Mouse (Mus musculus): ENCODE data around the gene Vat1. TPM values are rescaled to one million over a fixed set of nuclear protein-coding genes. Genes with fewer than 3 reads are reported as not detected.

Gene Vat1
- polyA plus RNA-seq, 2 experiments = 63.3 to 88.0 TPM

GRCm38 (mm10) chr11:101462583-101463440 is 3.2 kb downstream of the Vat1 start:
- no peak for DNase-seq (ENCODE audit: low spot score)
- 35% methylated on average over 13 of the region's 13 CpGs for WGBS
- TF ChIP-seq POLR2A (IDR thresholded peaks at IDR 0.05; ENCODE audit: borderline replicate concordance, extremely low read depth, insufficient read depth, insufficient read length) = no peak

GRCm38 (mm10) chr11:101462141-101462540 is 3.9 kb downstream of the Vat1 start:
- Histone ChIP-seq H3K4me2 (replicated peaks; ENCODE audit: low read depth, low read length, severe bottlenecking) (no peak overlapping the region), H3K9me3 (ENCODE audit: control insufficient read depth, low read length) (no peaks in the 10 kb centered on the region), H3K9ac (ENCODE audit: low read depth, low read length, severe bottlenecking) (no peak overlapping the region), H3K4me1 (ENCODE audit: control insufficient read depth, insufficient read depth, low read length) (peaks cover 17% of the 10 kb centered on the region), H3K36me3 (ENCODE audit: control insufficient read depth, insufficient read depth, low read length) (peaks cover 46% of the 10 kb centered on the region), H3K27me3 (ENCODE audit: control insufficient read depth, insufficient read depth, low read length) (no peaks in the 10 kb centered on the region), H3K27ac (replicated peaks; ENCODE audit: low read depth, low read length) (no peak overlapping the region), H3K4me3 (replicated peaks; ENCODE audit: low read length) (no peak overlapping the region)
- 85% methylated on average over 14 of the region's 14 CpGs for WGBS
- no peak for TF ChIP-seq POLR2A (IDR thresholded peaks at IDR 0.05; ENCODE audit: borderline replicate concordance, extremely low read depth, insufficient read depth, insufficient read length)
- DNase-seq (ENCODE audit: low spot score) (no peak), ATAC-seq (ENCODE audit: low FRiP score, low read depth) (no peak)

More at GRCm38 (mm10) chr11:101462583-101463440, 3.2 kb downstream of the Vat1 start:
- Histone ChIP-seq H3K4me1 (ENCODE audit: control insufficient read depth, insufficient read depth, low read length) (peaks cover 17% of the 10 kb centered on the region), H3K9ac (ENCODE audit: low read depth, low read length, severe bottlenecking) (no peak overlapping the region), H3K4me2 (replicated peaks; ENCODE audit: low read depth, low read length, severe bottlenecking) (no peak overlapping the region), H3K27me3 (ENCODE audit: control insufficient read depth, insufficient read depth, low read length) (no peaks in the 10 kb centered on the region), H3K9me3 (ENCODE audit: control insufficient read depth, low read length) (no peaks in the 10 kb centered on the region), H3K36me3 (ENCODE audit: control insufficient read depth, insufficient read depth, low read length) (peaks cover 46% of the 10 kb centered on the region), H3K4me3 (replicated peaks; ENCODE audit: low read length) (no peak overlapping the region), H3K27ac (replicated peaks; ENCODE audit: low read depth, low read length) (no peak overlapping the region)
- ATAC-seq (ENCODE audit: low FRiP score, low read depth) = no peak

GRCm38 (mm10) chr11:101460321-101460720 is 5.7 kb downstream of the Vat1 start:
- Histone ChIP-seq H3K9me3 (ENCODE audit: control insufficient read depth, low read length) (no peaks in the 10 kb centered on the region), H3K4me1 (ENCODE audit: control insufficient read depth, insufficient read depth, low read length) (peaks cover 17% of the 10 kb centered on the region), H3K27ac (replicated peaks; ENCODE audit: low read depth, low read length) (no peak overlapping the region), H3K36me3 (ENCODE audit: control insufficient read depth, insufficient read depth, low read length) (peaks cover 50% of the 10 kb centered on the region), H3K27me3 (ENCODE audit: control insufficient read depth, insufficient read depth, low read length) (no peaks in the 10 kb centered on the region), H3K4me3 (replicated peaks; ENCODE audit: low read length) (no peak overlapping the region), H3K4me2 (replicated peaks; ENCODE audit: low read depth, low read length, severe bottlenecking) (no peak overlapping the region), H3K9ac (ENCODE audit: low read depth, low read length, severe bottlenecking) (no peak overlapping the region)
- DNase-seq (ENCODE audit: low spot score) = no peak
- TF ChIP-seq POLR2A (IDR thresholded peaks at IDR 0.05; ENCODE audit: borderline replicate concordance, extremely low read depth, insufficient read depth, insufficient read length) = no peak
- 86% methylated on average over 15 of the region's 15 CpGs for WGBS
- ATAC-seq (ENCODE audit: low FRiP score, low read depth) = no peak

- H3K36me3 ChIP-seq (ENCODE audit: control insufficient read depth, insufficient read depth, low read length) = peaks cover 50% of the 10 kb centered on the region
- peaks cover 13% of the 10 kb centered on the region for H3K4me1 ChIP-seq (ENCODE audit: control insufficient read depth, insufficient read depth, low read length)
- 44% methylated on average over 4 of the region's 6 CpGs for WGBS
These were observed 6.3 kb downstream of the Vat1 start for GRCm38 (mm10) chr11:101459716-101460115.

GRCm38 (mm10) chr11:101458217-101458616 is 7.8 kb downstream of the Vat1 start:
- Histone ChIP-seq H3K27me3 (ENCODE audit: control insufficient read depth, insufficient read depth, low read length) (no peaks in the 10 kb centered on the region), H3K4me2 (replicated peaks; ENCODE audit: low read depth, low read length, severe bottlenecking) (no peak overlapping the region), H3K27ac (replicated peaks; ENCODE audit: low read depth, low read length) (no peak overlapping the region), H3K9ac (ENCODE audit: low read depth, low read length, severe bottlenecking) (no peak overlapping the region), H3K9me3 (ENCODE audit: control insufficient read depth, low read length) (no peaks in the 10 kb centered on the region), H3K4me3 (replicated peaks; ENCODE audit: low read length) (no peak overlapping the region), H3K4me1 (ENCODE audit: control insufficient read depth, insufficient read depth, low read length) (no peaks in the 10 kb centered on the region), H3K36me3 (ENCODE audit: control insufficient read depth, insufficient read depth, low read length) (peaks cover 50% of the 10 kb centered on the region)
- no peak for ATAC-seq (ENCODE audit: low FRiP score, low read depth)
- DNase-seq (ENCODE audit: low spot score) = no peak
- 84% methylated on average over 12 of the region's 12 CpGs for WGBS
- no peak for TF ChIP-seq POLR2A (IDR thresholded peaks at IDR 0.05; ENCODE audit: borderline replicate concordance, extremely low read depth, insufficient read depth, insufficient read length)

More at GRCm38 (mm10) chr11:101459716-101460115, 6.3 kb downstream of the Vat1 start:
- no peak for ATAC-seq (ENCODE audit: low FRiP score, low read depth)
- TF ChIP-seq POLR2A (IDR thresholded peaks at IDR 0.05; ENCODE audit: borderline replicate concordance, extremely low read depth, insufficient read depth, insufficient read length) = no peak
- no peak overlapping the region for H3K27ac ChIP-seq (replicated peaks; ENCODE audit: low read depth, low read length)
- DNase-seq (ENCODE audit: low spot score) = no peak
- no peak overlapping the region for H3K4me2 ChIP-seq (replicated peaks; ENCODE audit: low read depth, low read length, severe bottlenecking)
- H3K9me3 ChIP-seq (ENCODE audit: control insufficient read depth, low read length) = no peaks in the 10 kb centered on the region
- H3K4me3 ChIP-seq (replicated peaks; ENCODE audit: low read length) = no peak overlapping the region
- H3K9ac ChIP-seq (ENCODE audit: low read depth, low read length, severe bottlenecking) = no peak overlapping the region
- no peaks in the 10 kb centered on the region for H3K27me3 ChIP-seq (ENCODE audit: control insufficient read depth, insufficient read depth, low read length)

Measured in limb, embryonic 14.5 days (tissue).